Mouse (Mus musculus) urinary bladder, postnatal 36 days (tissue): ENCODE data around the gene Gm3149.
"Not testable (repeated sequence)": the region's sequence is repeated elsewhere in the genome, so short reads cannot be mapped to it uniquely, and the experiment has no call there.

Experiments used
- DNase-seq, 2 experiments: peaks; one replicate each; pipeline ENCODE4 v3.0.0; 2022; ENCODE audit warnings: low spot score in 2 of 2, mixed read lengths in 1 of 2

Gm3149 gene

GRCm38 (mm10) chr14:4316983-4317382 is at the start of gene Gm3149:
TSS of gene Gm3149 (plus strand) at chr14:4317283.
- not testable (repeated sequence) for DNase-seq

- DNase-seq = not testable (repeated sequence)
Measured at GRCm38 (mm10) chr14:4269238-4269950, 47.7 kb upstream of the Gm3149 start.

- not testable (repeated sequence) for DNase-seq
Measured at GRCm38 (mm10) chr14:4279828-4280227, 37.3 kb upstream of the Gm3149 start.

- not testable (repeated sequence) for DNase-seq
Measured at GRCm38 (mm10) chr14:4334476-4335080, 17.5 kb downstream of the Gm3149 start, which contains the start of gene 2610042L04Rik. TSS of gene 2610042L04Rik (plus strand) at chr14:4334763.

- not testable (repeated sequence) for DNase-seq
Measured at GRCm38 (mm10) chr14:4335506-4335905, 18.4 kb downstream of the Gm3149 start.

GRCm38 (mm10) chr14:4368991-4369390 is 51.9 kb downstream of the Gm3149 start:
- not testable (repeated sequence) for DNase-seq

GRCm38 (mm10) chr14:4369691-4370090 is 52.6 kb downstream of the Gm3149 start:
- DNase-seq = not testable (repeated sequence)
